Mouse (Mus musculus) lung, postnatal 10 days (tissue): Measurements from ENCODE around the gene Arl6ip4.

Experiments
- DNase-seq: peaks from one replicate; pipeline ENCODE4 v3.0.0; 2021

Gene Arl6ip4

GRCm38 (mm10) chr5:124115990-124116845 lies at the start of gene Arl6ip4:
TSS of gene Arl6ip4 (plus strand) at chr5:124116089.
- DNase-seq, result peak; percentile 86

GRCm38 (mm10) chr5:124069657-124070056 lies 46.2 kb upstream of the Arl6ip4 start:
- DNase-seq, result no peak

- no peak for DNase-seq
These were observed 42.2 kb upstream of the Arl6ip4 start for GRCm38 (mm10) chr5:124073682-124074081.

- no peak for DNase-seq
These were observed 41.0 kb upstream of the Arl6ip4 start for GRCm38 (mm10) chr5:124074845-124075307.

- DNase-seq, result no peak
These were observed 40.2 kb upstream of the Arl6ip4 start for GRCm38 (mm10) chr5:124075716-124076115.

- DNase-seq, result no peak
These were observed 39.3 kb upstream of the Arl6ip4 start for GRCm38 (mm10) chr5:124076559-124076958.

- no peak for DNase-seq
These were observed 38.6 kb upstream of the Arl6ip4 start for GRCm38 (mm10) chr5:124077241-124077640.

- no peak for DNase-seq
These were observed 37.9 kb upstream of the Arl6ip4 start for GRCm38 (mm10) chr5:124077856-124078460.

GRCm38 (mm10) chr5:124078794-124079416 lies 37.0 kb upstream of the Arl6ip4 start:
- peak; percentile 45 for DNase-seq

GRCm38 (mm10) chr5:124079880-124080279 lies 36.0 kb upstream of the Arl6ip4 start:
- DNase-seq, result no peak

- DNase-seq, result no peak
These were observed 33.4 kb upstream of the Arl6ip4 start for GRCm38 (mm10) chr5:124082447-124082846.

GRCm38 (mm10) chr5:124082941-124083688 lies 32.8 kb upstream of the Arl6ip4 start:
- no peak for DNase-seq

GRCm38 (mm10) chr5:124083850-124084587 lies 31.9 kb upstream of the Arl6ip4 start:
- no peak for DNase-seq

GRCm38 (mm10) chr5:124084588-124085173 lies 31.2 kb upstream of the Arl6ip4 start:
- peak; percentile 88 for DNase-seq

- DNase-seq, result no peak
These were observed 30.4 kb upstream of the Arl6ip4 start for GRCm38 (mm10) chr5:124085513-124085912.

GRCm38 (mm10) chr5:124086876-124087275 lies 29.0 kb upstream of the Arl6ip4 start:
- DNase-seq, result no peak

- DNase-seq, result no peak
These were observed 26.0 kb upstream of the Arl6ip4 start for GRCm38 (mm10) chr5:124089868-124090267.

GRCm38 (mm10) chr5:124091951-124092406 lies 23.9 kb upstream of the Arl6ip4 start:
- DNase-seq, result no peak

GRCm38 (mm10) chr5:124093120-124093794 lies 22.6 kb upstream of the Arl6ip4 start:
- DNase-seq, result peak; percentile 66

- no peak for DNase-seq
These were observed 21.9 kb upstream of the Arl6ip4 start for GRCm38 (mm10) chr5:124093852-124094604.
